Mouse (Mus musculus) neutrophil, adult 5-6 weeks (primary cell): Measurements from ENCODE around the gene Sdhb. TPM values are rescaled to one million over a fixed set of nuclear protein-coding genes. Genes with fewer than 3 reads are reported as not detected.

Experiments used
- ATAC-seq: fragments of 151-379, 151-347 bp; 2 replicates; pipeline ENCODE4 v1.8.0; 2017; ENCODE audit warnings: mild to moderate bottlenecking, moderate TSS enrichment; ENCODE audit not compliant: insufficient number of reproducible peaks, poor library complexity, low FRiP score, severe bottlenecking; ENCODE audit errors: extremely low read depth
- total RNA-seq: library from RNA; stranded (forward); fragments of 200-1000 nt; gene quantifications from 2 replicates; pipeline ENCODE4 v1.2.3, GENCODE M21; 2017

The Sdhb gene
- total RNA-seq, 1 experiment from 2014 or later: 72.5 TPM

- ATAC-seq: no peak
Measured at GRCm38 (mm10) chr4:141005983-141006382, 45.0 kb downstream of the Sdhb start.

GRCm38 (mm10) chr4:141008028-141008427 is 47.0 kb downstream of the Sdhb start:
- ATAC-seq: no peak

DNA sequence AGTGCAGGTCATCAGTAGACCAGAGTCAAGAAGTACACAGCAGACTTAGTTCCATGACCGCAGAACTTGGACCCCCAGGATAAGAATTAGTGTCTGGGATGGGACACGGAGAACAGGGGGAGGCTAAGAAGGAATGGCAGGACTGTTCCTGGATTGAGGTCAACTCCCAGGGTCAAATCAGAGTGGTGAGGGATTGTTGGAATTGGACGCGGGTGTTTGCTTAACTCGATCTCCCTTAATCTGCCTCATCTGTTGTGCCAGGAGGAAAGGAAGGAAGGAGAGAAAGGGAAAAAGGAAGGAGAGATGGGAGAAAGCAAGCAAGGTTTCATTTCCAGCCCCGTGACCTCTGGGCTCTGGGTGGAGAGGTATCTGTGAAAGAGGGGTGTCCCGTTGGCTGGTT is 49.1 kb downstream of the Sdhb start, which contains the start of gene Mfap2:
Mfap2 (plus strand) TSS at position 301 of the 400 bp plus-strand sequence.
- no peak for ATAC-seq

DNA sequence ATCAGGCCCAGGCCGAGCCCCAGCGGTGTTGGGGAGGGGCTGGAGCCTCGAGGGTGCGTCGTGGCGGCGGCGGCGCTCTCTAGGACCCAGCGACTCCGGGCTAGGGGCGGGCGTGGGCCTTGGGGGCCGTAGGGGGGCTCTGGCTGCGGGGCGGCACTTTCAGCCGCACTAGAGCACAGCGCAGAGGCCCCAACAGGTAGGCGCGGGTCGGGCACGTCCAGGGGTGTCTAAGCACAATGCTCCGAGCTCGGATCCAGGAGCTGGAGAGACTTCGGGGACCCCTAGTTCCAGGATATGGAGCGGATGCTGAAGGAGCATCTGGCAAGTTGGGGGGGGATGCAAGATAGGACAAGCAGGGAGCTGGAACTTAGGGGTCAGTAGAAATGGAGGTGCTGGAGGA is 49.5 kb downstream of the Sdhb start:
- no peak for ATAC-seq

DNA sequence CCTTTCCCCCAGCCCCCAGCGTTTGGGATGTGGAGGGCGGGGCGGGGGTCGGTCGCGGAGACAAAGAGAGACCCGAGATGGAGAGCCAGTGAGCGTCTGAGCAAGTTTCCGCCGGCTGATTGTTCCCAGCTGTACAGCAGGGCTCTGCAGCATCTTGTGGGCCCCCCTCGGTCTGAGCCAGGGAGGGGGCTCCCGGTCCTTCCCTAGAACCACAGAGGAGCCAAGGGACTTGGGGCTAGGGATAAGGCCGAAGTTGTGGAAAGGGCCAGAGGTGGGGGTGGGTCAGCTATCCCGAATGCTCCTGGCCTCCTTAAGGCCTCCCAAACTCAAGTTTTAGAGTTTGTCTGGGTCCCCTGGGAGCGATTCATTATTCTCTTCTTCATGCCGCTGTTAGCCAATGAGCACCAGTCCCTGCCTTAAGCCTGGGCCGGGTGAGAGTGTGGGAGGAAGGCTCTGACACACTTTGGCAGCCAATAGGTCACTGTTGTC is 50.0 kb downstream of the Sdhb start:
- no peak for ATAC-seq

- no peak for ATAC-seq
Measured at GRCm38 (mm10) chr4:141011556-141012328, 50.7 kb downstream of the Sdhb start.

GRCm38 (mm10) chr4:141012558-141012957 is 51.6 kb downstream of the Sdhb start:
- ATAC-seq: no peak

DNA sequence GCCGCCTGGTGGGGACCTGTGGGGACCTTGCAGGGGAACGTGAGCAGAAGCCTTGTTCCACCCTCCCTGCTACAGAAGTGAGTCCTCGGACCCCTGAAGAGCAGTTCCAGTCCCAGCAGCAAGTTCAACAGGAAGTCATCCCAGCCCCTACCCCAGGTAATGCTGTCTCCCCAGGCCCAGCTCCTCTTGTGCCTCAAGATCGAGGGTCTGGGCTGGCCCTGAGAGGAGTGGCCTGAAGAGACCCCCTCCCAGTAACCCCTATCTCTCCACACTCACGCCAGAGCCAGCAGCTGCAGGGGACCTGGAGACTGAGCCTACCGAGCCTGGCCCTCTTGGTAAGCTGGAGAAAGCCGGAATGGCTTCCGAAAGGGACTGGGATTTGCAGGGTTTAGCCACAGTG is 53.1 kb downstream of the Sdhb start:
- ATAC-seq: no peak

- ATAC-seq: no peak
Measured at GRCm38 (mm10) chr4:141014856-141015255, 53.9 kb downstream of the Sdhb start.

DNA sequence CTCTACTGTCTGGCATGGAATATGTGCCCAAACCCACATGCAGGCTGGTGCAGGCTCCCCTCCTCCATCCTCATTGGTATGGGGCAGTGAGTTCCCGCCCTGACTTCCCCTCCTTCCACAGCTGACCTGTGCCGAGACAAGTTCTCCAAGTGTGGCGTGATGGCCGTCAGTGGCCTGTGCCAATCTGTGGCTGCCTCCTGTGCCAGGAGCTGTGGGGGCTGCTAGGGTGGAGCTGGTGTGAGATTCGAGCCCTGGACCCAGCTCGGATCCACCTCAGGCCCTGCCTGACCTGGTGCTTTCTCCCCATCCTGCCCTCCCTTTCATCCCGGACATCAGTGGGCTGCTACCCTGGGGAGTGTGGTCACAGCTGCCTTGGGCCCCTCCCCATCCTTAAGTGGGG is 54.4 kb downstream of the Sdhb start:
- no peak for ATAC-seq

DNA sequence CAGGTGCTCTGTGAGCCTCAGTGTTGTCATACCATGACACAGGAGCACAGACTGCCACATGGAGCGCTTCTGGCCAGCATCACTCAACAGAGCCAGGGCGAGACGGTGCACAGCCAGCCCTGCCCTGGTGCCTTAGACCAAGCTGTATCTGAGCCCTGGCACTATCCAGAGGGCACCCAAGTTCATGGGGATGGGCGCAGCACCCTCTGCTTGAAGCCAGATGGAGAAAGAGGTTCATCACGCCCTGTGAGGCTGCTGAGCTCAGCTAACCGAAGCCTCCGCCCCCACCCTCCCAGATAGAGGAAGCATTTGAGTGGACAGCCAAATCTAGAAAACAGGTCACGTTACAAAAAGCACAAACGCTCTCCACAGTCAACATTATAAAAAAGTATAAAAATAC is 55.3 kb downstream of the Sdhb start:
- no peak for ATAC-seq

GRCm38 (mm10) chr4:141017657-141018436 is 56.8 kb downstream of the Sdhb start:
- no peak for ATAC-seq

DNA sequence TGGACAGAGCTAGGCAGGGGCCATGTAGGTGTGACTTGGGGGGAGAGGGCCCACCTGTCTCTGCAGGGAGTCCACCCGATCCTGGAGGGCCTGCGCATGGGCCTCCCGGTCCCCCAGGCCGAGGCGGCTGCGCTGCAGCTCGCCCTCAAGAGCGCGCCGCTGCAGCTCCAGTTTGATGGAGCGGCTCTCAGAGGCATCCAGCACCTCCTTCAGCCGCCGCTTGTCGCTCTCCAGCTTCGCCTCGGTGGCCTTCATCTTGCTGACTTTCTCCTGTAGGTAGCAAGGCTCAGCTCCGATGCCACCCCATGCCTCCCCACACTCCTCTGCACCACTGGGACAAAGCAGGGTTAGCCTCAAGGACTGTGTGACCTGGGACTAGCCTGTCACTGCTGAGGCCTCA is 59.2 kb downstream of the Sdhb start:
- no peak for ATAC-seq

DNA sequence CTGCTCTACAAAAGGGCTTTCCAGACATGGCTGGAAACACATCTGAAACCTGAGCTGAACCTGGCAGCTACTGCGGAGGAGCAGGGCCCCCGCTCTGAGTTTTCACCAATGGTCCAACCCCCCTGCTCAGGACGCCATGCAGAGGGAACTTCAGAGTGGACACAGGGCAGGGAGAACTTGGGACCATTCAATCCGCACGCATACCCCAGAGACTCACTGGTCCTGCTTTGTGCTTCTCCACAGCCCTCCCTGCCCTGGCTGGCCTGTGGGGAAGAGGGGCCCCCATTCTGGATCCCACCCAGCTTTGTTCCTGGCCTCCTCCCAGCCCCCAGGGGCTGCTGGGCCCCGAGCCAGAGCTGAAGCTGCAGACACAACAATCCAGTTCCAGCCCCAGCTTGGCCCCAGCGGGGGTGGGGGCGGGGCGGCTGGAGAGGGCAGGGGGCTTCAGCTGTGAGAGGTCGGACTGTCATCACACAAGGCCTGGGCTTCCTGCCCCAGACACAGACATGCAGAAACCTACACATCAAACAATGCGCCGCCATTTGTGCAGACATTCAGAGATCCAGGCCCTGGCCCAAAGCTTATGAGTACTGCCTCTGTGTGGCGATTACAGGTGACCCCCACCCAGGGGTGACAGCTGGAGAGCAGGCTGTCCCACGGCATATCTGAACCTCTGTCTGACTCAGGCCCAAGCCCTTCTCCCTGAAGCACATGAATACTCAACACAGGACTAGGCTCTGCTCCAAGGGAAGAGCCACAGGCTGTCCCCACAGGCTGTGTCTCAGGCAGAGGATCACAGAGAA is 60.0 kb downstream of the Sdhb start:
- no peak for ATAC-seq

GRCm38 (mm10) chr4:141021614-141021929 is 60.6 kb downstream of the Sdhb start:
- no peak for ATAC-seq

DNA sequence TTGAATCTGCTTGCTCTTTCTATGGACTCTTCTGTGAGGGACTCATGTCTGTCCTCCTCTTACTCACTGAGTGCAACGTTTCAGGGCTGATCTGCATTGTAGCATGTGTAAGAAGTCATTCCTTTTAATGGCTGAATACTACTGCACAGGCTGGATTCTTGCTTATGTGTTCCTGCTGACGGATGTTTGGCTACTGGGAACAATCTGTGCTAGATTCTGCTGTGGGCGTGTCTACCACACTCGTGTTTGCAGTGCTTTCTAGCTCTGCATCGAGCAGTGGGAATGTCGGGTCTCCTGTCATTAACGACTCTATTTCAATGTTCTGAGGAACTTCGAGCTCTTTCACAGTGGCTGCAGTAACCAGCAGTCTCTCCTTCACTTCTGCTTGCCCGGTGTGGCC is 63.0 kb downstream of the Sdhb start:
- ATAC-seq: no peak

DNA sequence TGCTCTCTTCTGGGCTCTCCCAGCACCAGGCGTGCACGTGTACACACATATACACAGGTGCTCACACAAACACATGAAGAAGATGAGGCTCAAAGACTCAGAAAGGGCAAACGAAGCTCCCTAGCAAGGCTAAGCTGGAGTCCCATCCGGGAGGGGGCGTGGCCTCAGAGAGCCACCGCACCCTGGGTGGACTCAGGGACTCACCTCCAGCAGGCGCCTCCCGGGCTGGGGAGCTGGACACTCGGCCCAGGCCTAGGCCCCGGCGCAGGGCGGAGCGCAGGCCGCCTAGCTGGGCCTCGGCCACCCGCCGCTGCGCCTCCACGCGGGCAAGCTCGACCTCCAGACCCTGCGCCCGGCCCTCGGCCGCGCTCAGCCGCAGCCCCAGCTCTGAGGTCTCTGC is 64.0 kb downstream of the Sdhb start:
- no peak for ATAC-seq
